Mouse (Mus musculus) C2C12 (cell line): ENCODE data around the gene Syt17. TPM values are rescaled to one million over a fixed set of nuclear protein-coding genes. Genes with fewer than 3 reads are reported as not detected.

Experiments
- H3K27me3 ChIP-seq: one replicate; pipeline ENCODE4 v1.6.1; 2011; ENCODE audit not compliant: control insufficient read depth, insufficient read depth, insufficient read length
- H3K36me3 ChIP-seq: one replicate; pipeline ENCODE4 v1.6.1; 2011; ENCODE audit not compliant: control insufficient read depth, insufficient read depth
- H3K4me3 ChIP-seq: one replicate; pipeline ENCODE4 v1.5.1; 2011; ENCODE audit warnings: mild to moderate bottlenecking, control low read depth; ENCODE audit not compliant: poor library complexity, insufficient read depth, severe bottlenecking
- H3K79me2 ChIP-seq: one replicate; pipeline ENCODE4 v1.6.1; 2011; ENCODE audit not compliant: control insufficient read depth, insufficient read depth
- H3K79me3 ChIP-seq: one replicate; pipeline ENCODE4 v1.6.1; 2011; ENCODE audit warnings: low read depth, control low read depth
- H3ac ChIP-seq: one replicate; pipeline ENCODE3; 2011; ENCODE audit warnings: low read depth; ENCODE audit not compliant: control insufficient read depth, insufficient read length
- CEBPB ChIP-seq: IDR thresholded peaks from one replicate; pipeline ENCODE4 v1.6.1; 2011; ENCODE audit warnings: low read depth, mild to moderate bottlenecking, control low read depth, moderate library complexity
- CTCF ChIP-seq: IDR thresholded peaks from one replicate; pipeline ENCODE4 v1.5.1; 2011; ENCODE audit not compliant: control insufficient read depth, insufficient read depth, insufficient read length
- FOSL1 ChIP-seq: IDR thresholded peaks from one replicate; pipeline ENCODE4 v1.8.0; 2011; ENCODE audit warnings: mild to moderate bottlenecking, low read length; ENCODE audit not compliant: poor library complexity, insufficient read depth, severe bottlenecking
- MAX ChIP-seq: IDR thresholded peaks from one replicate; pipeline ENCODE4 v1.6.1; 2011; ENCODE audit warnings: mild to moderate bottlenecking, control low read depth
- MYOD1 ChIP-seq: IDR thresholded peaks from one replicate; pipeline ENCODE4 v1.6.1; 2011; ENCODE audit warnings: low read depth; ENCODE audit not compliant: control insufficient read depth, insufficient read length
- MYOG ChIP-seq: IDR thresholded peaks from one replicate; pipeline ENCODE4 v1.6.1; 2011; ENCODE audit not compliant: control insufficient read depth, insufficient read length; ENCODE audit errors: extremely low read depth
- USF1 ChIP-seq: IDR thresholded peaks from one replicate; pipeline ENCODE4 v1.6.1; 2011; ENCODE audit warnings: low read depth, mild to moderate bottlenecking, control low read depth, moderate library complexity
- polyA plus RNA-seq: library from polyadenylated mRNA; unstranded; fragments of >200 nt; fragmentation: generic; extraction: Trizol; gene quantifications from one replicate; pipeline ENCODE4 v1.2.1, GENCODE M21; 2012; ENCODE audit warnings: missing spikeins

Gene Syt17
- polyA plus RNA-seq, 1 experiment = 5.3 TPM

GRCm38 (mm10) chr7:118380056-118380455 lies 68.0 kb downstream of the Syt17 start:
- H3K79me2 ChIP-seq = no peaks in the 10 kb centered on the region
- TF ChIP-seq USF1 (no peak), CTCF (no peak), MAX (no peak), MYOD1 (no peak), CEBPB (no peak), FOSL1 (no peak), MYOG (no peak)
- H3ac ChIP-seq = no peak overlapping the region
- H3K36me3 ChIP-seq = no peaks in the 10 kb centered on the region
- no peaks in the 10 kb centered on the region for H3K27me3 ChIP-seq
- no peak overlapping the region for H3K4me3 ChIP-seq
- H3K79me3 ChIP-seq = no peaks in the 10 kb centered on the region

- H3K4me3 ChIP-seq = no peak overlapping the region
- no peaks in the 10 kb centered on the region for H3K36me3 ChIP-seq
- no peaks in the 10 kb centered on the region for H3K27me3 ChIP-seq
- H3ac ChIP-seq = no peak overlapping the region
- TF ChIP-seq CEBPB = no peak
- no peak for TF ChIP-seq MAX
- no peak for TF ChIP-seq MYOD1
- no peak for TF ChIP-seq MYOG
- TF ChIP-seq CTCF = no peak
- TF ChIP-seq USF1 = no peak
- TF ChIP-seq FOSL1 = no peak
- H3K79me3 ChIP-seq = no peaks in the 10 kb centered on the region
- H3K79me2 ChIP-seq = no peaks in the 10 kb centered on the region
Measured at GRCm38 (mm10) chr7:118376590-118376989, 71.4 kb downstream of the Syt17 start.

- Histone ChIP-seq H3K36me3 (no peaks in the 10 kb centered on the region), H3K4me3 (no peak overlapping the region), H3K27me3 (no peaks in the 10 kb centered on the region), H3K79me3 (no peaks in the 10 kb centered on the region), H3K79me2 (no peaks in the 10 kb centered on the region), H3ac (no peak overlapping the region)
- TF ChIP-seq MAX (no peak), CEBPB (no peak), USF1 (no peak), MYOD1 (no peak), FOSL1 (no peak), MYOG (no peak), CTCF (no peak)
Measured at GRCm38 (mm10) chr7:118375341-118375740, 72.7 kb downstream of the Syt17 start.

DNA sequence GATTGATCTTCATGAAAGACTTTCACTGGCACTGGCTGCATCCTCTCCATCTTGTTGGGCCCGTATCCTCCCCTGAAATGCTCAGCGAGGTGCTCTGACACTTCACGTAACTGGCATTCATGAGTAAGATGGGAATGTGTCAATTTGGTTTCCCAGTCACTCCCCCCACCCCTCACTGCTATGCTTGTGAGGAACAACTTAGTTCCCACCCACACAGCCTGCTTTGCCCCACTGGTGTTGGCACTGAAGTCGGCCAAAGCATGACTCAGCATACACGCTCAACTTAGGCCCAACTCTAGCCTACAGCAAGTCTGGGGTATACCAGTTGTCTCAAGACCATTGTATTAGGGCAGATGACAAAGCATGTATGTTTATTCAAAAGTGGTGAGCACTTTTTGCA lies 76.7 kb downstream of the Syt17 start:
- Histone ChIP-seq H3K79me3 (no peaks in the 10 kb centered on the region), H3K27me3 (no peaks in the 10 kb centered on the region), H3K79me2 (no peaks in the 10 kb centered on the region), H3K36me3 (no peaks in the 10 kb centered on the region), H3ac (no peak overlapping the region), H3K4me3 (no peak overlapping the region)
- no peak for TF ChIP-seq MYOG
- TF ChIP-seq USF1 = no peak
- TF ChIP-seq MAX = no peak
- TF ChIP-seq FOSL1 = no peak
- no peak for TF ChIP-seq MYOD1
- no peak for TF ChIP-seq CTCF
- no peak for TF ChIP-seq CEBPB

DNA sequence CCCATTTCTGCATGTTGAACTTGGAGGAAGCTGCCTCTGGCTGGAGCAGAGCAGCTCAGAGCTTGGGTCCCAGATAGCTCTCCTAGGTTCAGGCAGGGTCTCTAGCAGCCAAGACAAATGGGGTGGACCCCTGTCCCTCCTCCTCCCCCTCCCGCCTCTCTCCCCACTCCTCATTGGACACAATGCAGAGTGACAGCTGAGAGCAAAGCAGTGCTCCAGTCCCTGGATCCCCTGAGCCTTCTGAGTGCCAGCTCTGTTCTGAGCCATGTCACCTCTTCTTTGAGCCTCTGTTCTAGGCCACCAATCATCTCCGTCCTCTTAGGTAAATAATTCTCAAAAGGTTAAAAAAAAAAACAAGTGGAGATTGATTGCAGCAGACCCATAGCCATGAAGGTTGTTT lies 78.3 kb downstream of the Syt17 start:
- Histone ChIP-seq H3K79me2 (no peaks in the 10 kb centered on the region), H3K79me3 (no peaks in the 10 kb centered on the region), H3K4me3 (no peak overlapping the region), H3K27me3 (no peaks in the 10 kb centered on the region), H3ac (no peak overlapping the region), H3K36me3 (no peaks in the 10 kb centered on the region)
- TF ChIP-seq MAX (no peak), CEBPB (no peak), MYOD1 (no peak), FOSL1 (no peak), MYOG (no peak), USF1 (no peak), CTCF (no peak)

DNA sequence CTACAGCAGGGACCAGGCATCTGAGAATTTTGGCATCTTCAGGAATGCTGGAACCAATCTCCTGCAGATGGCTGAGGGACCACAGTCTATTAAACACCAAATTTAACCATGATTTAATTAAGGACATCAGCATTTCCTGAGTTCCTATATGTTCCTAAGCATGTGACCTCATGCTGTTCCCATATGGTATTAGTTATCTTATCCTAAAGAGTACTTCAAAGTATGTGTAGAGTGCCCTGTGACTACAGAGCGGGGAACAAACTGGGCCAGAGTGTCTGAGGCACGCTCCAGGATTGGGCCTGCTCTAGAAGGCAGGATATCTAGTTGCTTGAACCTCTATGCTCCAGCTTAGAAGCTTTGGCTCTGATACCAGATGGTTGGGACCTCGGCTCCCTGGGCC lies 82.1 kb downstream of the Syt17 start:
- Histone ChIP-seq H3K36me3 (no peaks in the 10 kb centered on the region), H3K79me2 (no peaks in the 10 kb centered on the region), H3K79me3 (no peaks in the 10 kb centered on the region), H3K27me3 (no peaks in the 10 kb centered on the region), H3K4me3 (no peak overlapping the region), H3ac (no peak overlapping the region)
- no peak for TF ChIP-seq MYOG
- TF ChIP-seq MAX = no peak
- no peak for TF ChIP-seq CTCF
- no peak for TF ChIP-seq CEBPB
